Mouse (Mus musculus): ENCODE data around the gene Mfsd6l.

GRCm38 (mm10) chr11:68536465-68536864, 19.5 kb upstream of the Mfsd6l start:
- TF ChIP-seq CTCF (IDR thresholded peaks at IDR 0.05; ENCODE audit: low read depth) (no peak), EP300 (IDR thresholded peaks at IDR 0.05; ENCODE audit: low read depth) (no peak)

Data from heart, postnatal 0 days (tissue).